Mouse (Mus musculus) heart, adult 2 months (tissue): Measurements from ENCODE around the gene Herc1.

ENCODE experiments used
- CTCF ChIP-seq: fragments of 200-600 bp; IDR thresholded peaks from 2 replicates; pipeline ENCODE4 v1.8.1; 2022; ENCODE audit warnings: antibody characterized with exemption, mild to moderate bottlenecking, moderate library complexity
- EP300 ChIP-seq: fragments of 200-500 bp; IDR thresholded peaks from 2 replicates; pipeline ENCODE4 v1.6.1; 2011; ENCODE audit warnings: low read depth, low read length, control low read depth; ENCODE audit not compliant: insufficient read depth
- POLR2A ChIP-seq: fragments of 200-500 bp; IDR thresholded peaks from 2 replicates; pipeline ENCODE4 v1.6.1; 2011; ENCODE audit warnings: mild to moderate bottlenecking, low read depth, low read length, control low read depth; ENCODE audit not compliant: insufficient read depth

DNA sequence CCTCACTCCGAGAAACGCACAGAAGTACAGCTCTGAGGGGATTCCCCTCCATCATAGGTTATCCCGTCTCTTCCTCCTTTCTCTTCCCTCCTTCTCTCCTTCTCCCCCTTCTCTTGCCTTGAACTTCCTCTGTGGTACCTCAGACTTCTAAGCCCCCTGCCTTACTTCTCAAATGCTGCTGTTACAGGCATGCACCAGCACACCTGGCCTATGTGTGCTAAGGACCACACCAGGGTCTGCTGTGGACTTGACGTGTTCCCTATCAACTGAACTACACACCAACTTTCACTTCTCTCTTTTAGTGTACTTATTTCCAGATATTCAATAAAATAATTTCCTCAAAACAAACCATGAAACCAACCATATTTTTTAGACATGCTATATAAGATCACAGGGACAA lies 192.5 kb downstream of the Herc1 start:
- TF ChIP-seq CTCF: no peak
- TF ChIP-seq EP300: no peak
- TF ChIP-seq POLR2A: no peak
